Mouse (Mus musculus): ENCODE measurements around the gene Shld2.

DNA sequence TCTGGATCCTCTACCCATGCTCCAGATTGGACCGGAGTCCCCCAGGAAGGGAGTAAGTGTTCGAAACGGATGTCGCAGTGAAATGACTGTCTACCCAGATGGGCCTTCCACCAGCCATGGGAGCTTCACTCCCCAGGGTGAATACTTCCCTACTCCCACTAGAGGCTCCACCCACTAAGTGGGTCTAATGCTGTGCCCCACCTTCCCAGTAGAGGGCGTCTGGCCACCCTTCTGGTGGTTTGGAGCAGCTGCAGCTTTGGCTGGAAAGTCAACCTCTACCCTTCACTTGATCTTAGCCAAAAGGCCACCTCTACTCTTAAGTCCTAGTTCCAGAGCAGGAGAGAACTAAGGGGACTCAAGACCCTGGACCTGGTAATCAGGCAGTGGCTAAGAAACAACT, 121.7 kb downstream of the Shld2 start:
- no peak for TF ChIP-seq POLR2A (IDR thresholded peaks at IDR 0.05; ENCODE audit: extremely low read depth, insufficient read depth, low read length)
- TF ChIP-seq CTCF (IDR thresholded peaks at IDR 0.05; ENCODE audit: extremely low read depth, insufficient read depth, low read length), result peak; percentile 42
